Mouse (Mus musculus): ENCODE measurements at regions not wholly inside any gene's neighbourhood (a gene's known extent, or its start where the extent isn't known, plus 50 kb on each side); places are given as distances from the start of the nearest gene placed in this dataset.

DNA sequence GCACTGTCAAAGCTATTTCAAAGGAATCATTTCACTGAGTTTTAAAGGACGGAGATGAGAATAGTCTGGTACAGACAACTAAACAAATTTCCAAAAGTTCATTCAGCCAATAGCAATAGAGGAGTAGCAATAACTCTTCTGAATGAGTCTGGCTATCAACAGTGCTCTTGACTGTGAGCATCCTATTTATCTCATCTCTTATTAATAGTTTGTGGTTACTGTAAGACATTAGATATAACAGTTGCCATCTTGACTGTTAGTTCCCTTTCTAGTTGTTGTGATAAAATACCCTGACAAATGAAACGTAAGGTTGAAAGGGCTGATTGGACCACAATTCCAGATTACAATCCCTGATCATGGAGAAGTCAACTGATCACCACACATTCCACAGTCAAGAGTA, 103.5 kb upstream of the Map3k7 start:
- TF ChIP-seq CTCF (IDR thresholded peaks at IDR 0.05; ENCODE audit: low read depth) = no peak
- TF ChIP-seq EP300 (optimal IDR thresholded peaks at IDR 0.05) = no peak
